Mouse (Mus musculus): Measurements from ENCODE around the gene Syt11. TPM values are rescaled to one million over a fixed set of nuclear protein-coding genes. Genes with fewer than 3 reads are reported as not detected.
"Not testable (repeated sequence)": the region's sequence is repeated elsewhere in the genome, so short reads cannot be mapped to it uniquely, and the experiment has no call there.

The Syt11 gene
- polyA plus RNA-seq, 1 experiment from 2014 or later, result 199 TPM

DNA sequence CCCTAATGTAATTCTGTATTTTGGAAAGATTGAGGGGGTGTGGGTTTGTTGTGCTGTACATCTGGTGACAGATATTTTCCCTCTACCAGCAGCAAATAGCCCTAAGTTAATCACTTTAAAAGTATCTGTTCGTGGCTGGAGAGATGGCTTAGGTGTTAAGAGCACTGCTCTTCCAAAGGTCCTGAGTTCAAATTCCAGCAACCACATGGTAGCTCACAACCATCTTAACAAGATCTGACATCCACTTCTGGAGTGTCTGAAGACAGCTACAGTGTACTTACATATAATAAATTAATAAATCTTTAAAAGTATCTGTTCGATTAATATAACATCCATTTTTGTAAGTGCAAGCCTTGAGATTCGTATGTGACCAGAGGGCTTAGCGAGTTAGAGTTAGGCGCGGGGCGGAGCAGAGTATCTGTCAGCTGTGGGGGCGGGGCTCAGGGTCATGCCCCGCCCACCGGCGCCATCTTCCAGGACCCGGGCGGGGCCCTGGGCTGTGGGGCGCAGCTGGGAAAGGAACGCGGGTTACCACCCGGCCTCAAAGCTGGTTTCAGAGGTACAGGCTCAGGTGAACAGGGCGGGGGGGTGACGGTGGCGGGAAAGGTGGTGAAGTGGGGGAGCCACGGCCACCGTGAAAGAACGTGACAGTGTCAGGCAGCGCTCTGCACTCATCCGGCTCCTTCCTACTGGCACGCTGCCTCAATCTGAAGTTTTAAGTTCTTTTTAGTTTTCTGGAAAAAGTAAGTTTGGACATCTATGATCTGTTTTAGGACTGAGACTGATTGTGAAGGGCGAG is 58.4 kb downstream of the Syt11 start, which contains the start of gene Rit1:
Gene Rit1 (plus strand): TSS at position 440 of the 799 bp plus-strand sequence.
- Histone ChIP-seq H3K27ac (replicated peaks; ENCODE audit: low read depth, low read length) (peak within 1 kb of the TSS; percentile 52; the same call in 1 of the 2 replicates), H3K27me3 (ENCODE audit: control insufficient read depth, insufficient read depth, low read length) (no peaks in the 10 kb centered on the region), H3K4me3 (replicated peaks; ENCODE audit: low read depth, low read length) (peak within 1 kb of the TSS; percentile 66), H3K4me1 (ENCODE audit: control insufficient read depth, insufficient read depth, low read length) (peaks cover 21% of the 10 kb centered on the region), H3K36me3 (ENCODE audit: control insufficient read depth, insufficient read depth, low read length) (peaks cover 36% of the 10 kb centered on the region), H3K4me2 (ENCODE audit: low read length) (peak within 1 kb of the TSS; percentile 90), H3K9me3 (ENCODE audit: control insufficient read depth, low read length) (no peaks in the 10 kb centered on the region), H3K9ac (replicated peaks; ENCODE audit: low read length) (peak within 1 kb of the TSS; percentile 70)
- 2% methylated on average over 27 of the region's 27 CpGs for WGBS
- ATAC-seq (ENCODE audit: low FRiP score, low TSS enrichment), result peak; percentile 93
- peak; percentile 93 for DNase-seq

DNA sequence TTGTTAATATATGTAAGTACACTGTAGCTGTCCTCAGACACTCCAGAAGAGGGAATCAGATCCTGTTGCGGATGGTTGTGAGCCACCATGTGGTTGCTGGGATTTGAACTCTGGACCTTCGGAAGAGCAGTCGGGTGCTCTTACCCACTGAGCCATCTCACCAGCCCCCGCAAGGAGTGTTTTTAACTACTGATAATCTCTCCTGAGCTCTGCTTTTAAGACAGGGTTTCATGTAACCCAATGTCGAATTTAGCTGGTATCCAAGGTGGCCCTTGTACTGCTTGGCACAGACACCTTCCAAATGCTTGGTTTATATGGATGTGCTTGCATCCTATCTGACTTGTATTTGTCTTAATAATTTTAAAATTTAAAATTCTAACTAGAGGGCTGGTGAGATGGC is 59.2 kb downstream of the Syt11 start:
- not testable (repeated sequence) for H3K27ac ChIP-seq (replicated peaks; ENCODE audit: low read depth, low read length); H3K9ac ChIP-seq (replicated peaks; ENCODE audit: low read length); H3K4me3 ChIP-seq (replicated peaks; ENCODE audit: low read depth, low read length); H3K9me3 ChIP-seq (ENCODE audit: control insufficient read depth, low read length); ATAC-seq (ENCODE audit: low FRiP score, low TSS enrichment); H3K27me3 ChIP-seq (ENCODE audit: control insufficient read depth, insufficient read depth, low read length); DNase-seq; H3K4me2 ChIP-seq (ENCODE audit: low read length)
- WGBS, result 95% methylated on average over 5 of the region's 5 CpGs
- Histone ChIP-seq H3K36me3 (ENCODE audit: control insufficient read depth, insufficient read depth, low read length) (peaks cover 40% of the 10 kb centered on the region), H3K4me1 (ENCODE audit: control insufficient read depth, insufficient read depth, low read length) (peaks cover 21% of the 10 kb centered on the region)

GRCm38 (mm10) chr3:88714725-88715124 is 60.2 kb downstream of the Syt11 start:
- WGBS, result 82% methylated on average over 2 of the region's 2 CpGs

GRCm38 (mm10) chr3:88713709-88714108 is 61.3 kb downstream of the Syt11 start:
- WGBS, result 96% methylated on average over 4 of the region's 4 CpGs
- Histone ChIP-seq H3K4me3 (replicated peaks; ENCODE audit: low read depth, low read length) (no peak overlapping the region), H3K27ac (replicated peaks; ENCODE audit: low read depth, low read length) (no peak overlapping the region), H3K9ac (replicated peaks; ENCODE audit: low read length) (no peak overlapping the region), H3K4me2 (ENCODE audit: low read length) (no peak overlapping the region), H3K36me3 (ENCODE audit: control insufficient read depth, insufficient read depth, low read length) (peaks cover 54% of the 10 kb centered on the region), H3K27me3 (ENCODE audit: control insufficient read depth, insufficient read depth, low read length) (no peaks in the 10 kb centered on the region), H3K9me3 (ENCODE audit: control insufficient read depth, low read length) (no peaks in the 10 kb centered on the region), H3K4me1 (ENCODE audit: control insufficient read depth, insufficient read depth, low read length) (peaks cover 15% of the 10 kb centered on the region; the same call in 1 of the 2 replicates)
- no peak for ATAC-seq (ENCODE audit: low FRiP score, low TSS enrichment)
- no peak for DNase-seq

More at GRCm38 (mm10) chr3:88714725-88715124, 60.2 kb downstream of the Syt11 start:
- no peaks in the 10 kb centered on the region for H3K27me3 ChIP-seq (ENCODE audit: control insufficient read depth, insufficient read depth, low read length)
- no peak overlapping the region for H3K9ac ChIP-seq (replicated peaks; ENCODE audit: low read length)
- DNase-seq, result no peak
- H3K27ac ChIP-seq (replicated peaks; ENCODE audit: low read depth, low read length), result no peak overlapping the region
- H3K4me3 ChIP-seq (replicated peaks; ENCODE audit: low read depth, low read length), result no peak overlapping the region
- no peak for ATAC-seq (ENCODE audit: low FRiP score, low TSS enrichment)
- peaks cover 21% of the 10 kb centered on the region for H3K4me1 ChIP-seq (ENCODE audit: control insufficient read depth, insufficient read depth, low read length)
- peaks cover 44% of the 10 kb centered on the region for H3K36me3 ChIP-seq (ENCODE audit: control insufficient read depth, insufficient read depth, low read length)
- no peaks in the 10 kb centered on the region for H3K9me3 ChIP-seq (ENCODE audit: control insufficient read depth, low read length)
- H3K4me2 ChIP-seq (ENCODE audit: low read length), result no peak overlapping the region

DNA sequence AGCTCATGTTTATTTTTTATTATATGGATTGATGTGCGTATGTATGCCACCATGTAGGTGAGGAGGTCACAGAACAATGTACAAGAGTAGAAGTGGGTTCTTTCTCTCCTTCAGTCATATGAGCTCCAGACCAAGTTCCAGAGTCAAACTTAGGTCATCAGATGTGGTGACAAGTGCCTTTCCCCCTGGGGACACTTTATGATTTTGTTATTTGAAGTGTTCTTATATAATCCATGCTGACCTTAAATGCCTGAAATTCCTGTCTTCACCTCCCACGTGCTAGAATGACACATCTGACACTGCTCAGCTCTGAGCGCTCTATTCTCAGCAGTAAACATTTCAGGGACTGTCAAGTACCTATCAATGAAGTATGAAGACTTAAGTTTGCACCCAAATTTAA is 73.7 kb downstream of the Syt11 start:
- peaks cover 97% of the 10 kb centered on the region for H3K36me3 ChIP-seq (ENCODE audit: control insufficient read depth, insufficient read depth, low read length)
- no peak for DNase-seq
- H3K9ac ChIP-seq (replicated peaks; ENCODE audit: low read length), result no peak overlapping the region
- ATAC-seq (ENCODE audit: low FRiP score, low TSS enrichment), result no peak
- H3K4me3 ChIP-seq (replicated peaks; ENCODE audit: low read depth, low read length), result no peak overlapping the region
- no peak overlapping the region for H3K27ac ChIP-seq (replicated peaks; ENCODE audit: low read depth, low read length)
- WGBS, result 87% methylated on average over 3 of the region's 3 CpGs
- H3K4me2 ChIP-seq (ENCODE audit: low read length), result no peak overlapping the region
- H3K27me3 ChIP-seq (ENCODE audit: control insufficient read depth, insufficient read depth, low read length), result no peaks in the 10 kb centered on the region
- no peaks in the 10 kb centered on the region for H3K9me3 ChIP-seq (ENCODE audit: control insufficient read depth, low read length)
- H3K4me1 ChIP-seq (ENCODE audit: control insufficient read depth, insufficient read depth, low read length), result no peaks in the 10 kb centered on the region

DNA sequence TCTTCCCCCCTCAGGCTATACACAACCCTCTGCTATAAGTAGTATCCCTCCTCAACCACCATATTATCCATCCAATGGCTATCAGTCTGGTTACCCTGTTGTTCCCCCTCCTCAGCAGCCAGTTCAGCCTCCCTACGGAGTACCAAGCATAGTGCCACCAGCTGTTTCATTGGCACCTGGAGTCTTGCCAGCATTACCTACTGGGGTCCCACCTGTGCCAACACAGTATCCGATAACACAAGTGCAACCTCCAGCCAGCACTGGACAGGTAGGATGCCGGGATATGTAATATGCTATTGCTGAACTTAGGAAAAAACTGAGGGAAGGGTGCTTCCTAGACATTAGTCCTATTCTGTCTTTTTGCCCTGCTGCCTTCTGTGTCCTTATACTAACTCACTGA is 74.7 kb downstream of the Syt11 start:
- no peak overlapping the region for H3K27ac ChIP-seq (replicated peaks; ENCODE audit: low read depth, low read length)
- no peak overlapping the region for H3K9ac ChIP-seq (replicated peaks; ENCODE audit: low read length)
- 94% methylated on average over 3 of the region's 3 CpGs for WGBS
- ATAC-seq (ENCODE audit: low FRiP score, low TSS enrichment), result no peak
- H3K4me1 ChIP-seq (ENCODE audit: control insufficient read depth, insufficient read depth, low read length), result no peaks in the 10 kb centered on the region
- H3K4me3 ChIP-seq (replicated peaks; ENCODE audit: low read depth, low read length), result no peak overlapping the region
- no peak for DNase-seq
- H3K36me3 ChIP-seq (ENCODE audit: control insufficient read depth, insufficient read depth, low read length), result peaks cover 97% of the 10 kb centered on the region
- H3K27me3 ChIP-seq (ENCODE audit: control insufficient read depth, insufficient read depth, low read length), result no peaks in the 10 kb centered on the region
- no peak overlapping the region for H3K4me2 ChIP-seq (ENCODE audit: low read length)
- H3K9me3 ChIP-seq (ENCODE audit: control insufficient read depth, low read length), result no peaks in the 10 kb centered on the region

- no peak overlapping the region for H3K4me3 ChIP-seq (replicated peaks; ENCODE audit: low read depth, low read length)
- no peak for DNase-seq
- H3K9me3 ChIP-seq (ENCODE audit: control insufficient read depth, low read length), result no peaks in the 10 kb centered on the region
- H3K36me3 ChIP-seq (ENCODE audit: control insufficient read depth, insufficient read depth, low read length), result peaks cover 97% of the 10 kb centered on the region
- no peaks in the 10 kb centered on the region for H3K27me3 ChIP-seq (ENCODE audit: control insufficient read depth, insufficient read depth, low read length)
- no peaks in the 10 kb centered on the region for H3K4me1 ChIP-seq (ENCODE audit: control insufficient read depth, insufficient read depth, low read length)
- no peak overlapping the region for H3K9ac ChIP-seq (replicated peaks; ENCODE audit: low read length)
- no peak overlapping the region for H3K27ac ChIP-seq (replicated peaks; ENCODE audit: low read depth, low read length)
- 95% methylated on average over 6 of the region's 6 CpGs for whole genome bisulfite sequencing
- no peak for ATAC-seq (ENCODE audit: low FRiP score, low TSS enrichment)
- no peak overlapping the region for H3K4me2 ChIP-seq (ENCODE audit: low read length)
These were observed 76.1 kb downstream of the Syt11 start for GRCm38 (mm10) chr3:88698834-88699233.

- Histone ChIP-seq H3K4me3 (replicated peaks; ENCODE audit: low read depth, low read length) (no peak overlapping the region), H3K27ac (replicated peaks; ENCODE audit: low read depth, low read length) (no peak overlapping the region), H3K4me1 (ENCODE audit: control insufficient read depth, insufficient read depth, low read length) (no peaks in the 10 kb centered on the region), H3K9me3 (ENCODE audit: control insufficient read depth, low read length) (no peaks in the 10 kb centered on the region), H3K9ac (replicated peaks; ENCODE audit: low read length) (no peak overlapping the region), H3K36me3 (ENCODE audit: control insufficient read depth, insufficient read depth, low read length) (peaks cover 96% of the 10 kb centered on the region), H3K4me2 (ENCODE audit: low read length) (no peak overlapping the region), H3K27me3 (ENCODE audit: control insufficient read depth, insufficient read depth, low read length) (no peaks in the 10 kb centered on the region)
- 94% methylated on average over 1 of the region's 1 CpGs for WGBS
- ATAC-seq (ENCODE audit: low FRiP score, low TSS enrichment), result no peak
- DNase-seq, result no peak
These were observed 76.9 kb downstream of the Syt11 start for GRCm38 (mm10) chr3:88698051-88698450.

- DNase-seq (no peak), ATAC-seq (ENCODE audit: low FRiP score, low TSS enrichment) (no peak)
- Histone ChIP-seq H3K4me2 (ENCODE audit: low read length) (no peak overlapping the region), H3K27me3 (ENCODE audit: control insufficient read depth, insufficient read depth, low read length) (no peaks in the 10 kb centered on the region), H3K27ac (replicated peaks; ENCODE audit: low read depth, low read length) (no peak overlapping the region), H3K4me1 (ENCODE audit: control insufficient read depth, insufficient read depth, low read length) (no peaks in the 10 kb centered on the region), H3K9ac (replicated peaks; ENCODE audit: low read length) (no peak overlapping the region), H3K9me3 (ENCODE audit: control insufficient read depth, low read length) (no peaks in the 10 kb centered on the region), H3K4me3 (replicated peaks; ENCODE audit: low read depth, low read length) (no peak overlapping the region), H3K36me3 (ENCODE audit: control insufficient read depth, insufficient read depth, low read length) (peaks cover 96% of the 10 kb centered on the region)
These were observed 79.4 kb downstream of the Syt11 start for GRCm38 (mm10) chr3:88695545-88695944.
